Mouse (Mus musculus): ENCODE data around the gene Gm20388.

DNA sequence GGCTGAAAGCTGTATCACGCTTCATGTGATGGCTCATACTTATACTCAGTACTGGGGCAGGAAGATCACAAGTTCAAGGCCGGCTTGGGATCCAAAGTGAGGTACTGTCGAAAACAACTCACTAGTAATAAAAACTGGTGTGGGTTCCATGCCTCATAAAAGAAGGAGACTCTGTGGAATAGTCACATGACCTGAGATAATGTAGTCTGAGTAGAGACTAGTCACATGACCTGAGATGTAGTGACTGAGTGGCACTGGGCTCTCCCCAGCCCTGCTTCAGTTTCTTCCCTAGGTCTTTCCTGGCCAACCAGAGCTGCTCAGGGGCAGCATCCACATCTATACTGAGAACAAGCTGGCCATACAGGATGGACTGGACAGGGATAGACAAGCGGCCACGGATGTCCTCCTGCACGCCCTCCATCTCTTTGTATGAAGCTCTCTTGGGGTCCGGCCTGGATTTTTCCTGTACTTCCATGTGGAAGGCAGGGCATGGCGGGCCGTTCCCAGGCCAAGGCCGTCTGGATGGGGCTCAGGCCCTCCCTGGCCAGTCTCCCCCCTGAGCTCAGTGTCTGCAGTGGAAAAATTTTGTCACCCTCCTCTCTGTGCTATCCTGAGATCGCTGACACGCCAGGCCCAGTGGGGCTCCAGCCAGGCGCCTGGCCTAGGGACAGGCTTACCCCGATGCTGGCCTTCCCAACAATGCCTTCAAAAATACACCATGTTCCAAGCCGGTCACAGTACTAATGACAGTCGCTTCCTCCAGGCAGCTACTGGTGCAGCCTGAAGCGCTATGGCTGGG, 2713.4 kb downstream of the Gm20388 start:
- TF ChIP-seq POLR2A (IDR thresholded peaks at IDR 0.05; ENCODE audit: borderline replicate concordance, control insufficient read depth, low read depth, low read length), result no peak
- no peak for TF ChIP-seq CTCF (IDR thresholded peaks at IDR 0.05; ENCODE audit: control insufficient read depth, insufficient read depth, low read length)

Measured in bone marrow, adult 2 months (tissue).